ENCODE assay signal across 13 mouse cellular contexts in genomic region chr17:11033594-11033993, GRCm38 (mm10).
"Had no signal": no experiment of that assay in that cellular context is flagged by ENCODE, and none has a peak within 500 bp of the region (broad histone marks: within the 10 kb centered on the region; RNA-seq: fewer than 3 reads in every experiment).

No protein-coding gene starts in this region.

- H3K4me3 ChIP-seq: kidney, embryonic 15.5 days; limb, embryonic 12.5 days; midbrain, embryonic 15.5 days had no signal

- DNase-seq: kidney, adult 2 months; kidney, postnatal 14 days; layer of hippocampus, adult 9-11 months; liver; lung, adult 18-20 months; right cerebral cortex, postnatal 4 days; spleen, adult 18-20 months; thymus, adult 18-20 months; thymus, postnatal 14 days had no signal

- H3K27ac ChIP-seq: kidney, embryonic 15.5 days; limb, embryonic 12.5 days; liver, embryonic 14.5 days; midbrain, embryonic 15.5 days had no signal

- H3K36me3 ChIP-seq: kidney, embryonic 15.5 days; limb, embryonic 12.5 days; midbrain, embryonic 15.5 days had no signal

- H3K9me3 ChIP-seq: kidney, embryonic 15.5 days; limb, embryonic 12.5 days; midbrain, embryonic 15.5 days had no signal

- H3K9ac ChIP-seq: kidney, embryonic 15.5 days; limb, embryonic 12.5 days; liver, embryonic 14.5 days; midbrain, embryonic 15.5 days had no signal

- H3K4me1 ChIP-seq: kidney, embryonic 15.5 days; midbrain, embryonic 15.5 days had no signal

- H3K4me2 ChIP-seq: kidney, embryonic 15.5 days; limb, embryonic 12.5 days; midbrain, embryonic 15.5 days had no signal

- ATAC-seq: midbrain, embryonic 15.5 days had no signal

- H3K27me3 ChIP-seq: kidney, embryonic 15.5 days; limb, embryonic 12.5 days; midbrain, embryonic 15.5 days had no signal
